Mouse (Mus musculus): Measurements from ENCODE around the gene Gp1bb.

The Gp1bb gene

GRCm38 (mm10) chr16:18604267-18604701 lies 17.9 kb downstream of the Gp1bb start:
- no peak for DNase-seq (ENCODE audit: extremely low spot score)

- DNase-seq (ENCODE audit: extremely low spot score), result peak; percentile 24
Observed at GRCm38 (mm10) chr16:18601447-18601846, 20.8 kb downstream of the Gp1bb start.

GRCm38 (mm10) chr16:18598006-18598405 lies 24.2 kb downstream of the Gp1bb start:
- DNase-seq (ENCODE audit: extremely low spot score), result no peak

- no peak for DNase-seq (ENCODE audit: extremely low spot score)
Observed at GRCm38 (mm10) chr16:18596255-18596654, 25.9 kb downstream of the Gp1bb start.

- DNase-seq (ENCODE audit: extremely low spot score), result no peak
Observed at GRCm38 (mm10) chr16:18593930-18594329, 28.3 kb downstream of the Gp1bb start.

GRCm38 (mm10) chr16:18591047-18592018 lies 30.9 kb downstream of the Gp1bb start:
- DNase-seq (ENCODE audit: extremely low spot score), result peak; percentile 56

DNA sequence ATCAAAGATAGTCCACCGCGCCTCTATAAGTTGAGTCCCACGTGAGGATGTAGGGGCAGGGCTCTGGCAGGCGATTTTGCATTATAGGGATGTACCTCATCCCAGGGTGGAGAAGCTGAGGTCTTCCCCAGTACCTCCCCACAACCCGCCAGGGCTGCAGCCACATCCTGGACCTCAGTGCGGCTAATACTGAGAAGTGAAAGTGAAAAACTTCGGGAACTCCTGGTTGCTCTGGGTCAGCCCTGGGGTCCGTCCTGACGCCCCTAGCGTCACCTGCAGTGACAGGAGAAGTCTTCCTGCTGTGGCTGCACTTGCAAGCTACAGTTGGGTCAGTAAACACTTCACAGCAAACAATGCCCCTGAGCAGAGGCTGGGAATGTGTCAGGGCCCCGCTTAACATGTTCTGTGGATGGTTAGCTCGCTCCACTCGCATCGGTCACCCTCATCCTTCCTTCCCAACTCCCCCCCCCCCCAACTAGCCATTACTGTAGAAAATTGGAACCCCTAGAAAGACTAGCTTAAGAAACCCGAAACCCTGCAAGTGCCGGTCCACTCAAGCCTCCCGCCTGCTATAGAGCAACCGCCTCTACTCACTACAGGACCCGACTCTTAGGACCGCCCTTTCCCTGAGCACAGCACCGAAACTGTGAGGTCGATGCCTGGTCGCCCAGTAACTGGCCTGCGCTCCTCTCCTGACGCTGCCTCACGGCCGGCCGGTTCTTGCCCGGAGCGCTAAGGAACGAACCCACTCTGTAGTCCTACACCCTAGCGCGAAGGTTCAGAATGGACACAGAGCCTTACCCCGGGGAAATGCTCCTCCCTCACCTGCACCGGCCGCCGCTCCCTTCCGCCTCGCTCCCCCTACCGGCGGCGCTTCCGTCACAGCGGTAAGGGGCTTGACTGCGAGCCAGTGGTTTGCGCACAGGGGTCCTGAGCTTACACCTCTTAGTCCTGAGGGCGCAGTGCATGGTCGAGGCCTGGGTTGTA lies 32.1 kb downstream of the Gp1bb start, which contains the start of gene Tbx1:
TSS of gene Tbx1 (minus strand) at position 868 of the 987 bp plus-strand sequence.
- DNase-seq (ENCODE audit: extremely low spot score), result peak; percentile 60

DNA sequence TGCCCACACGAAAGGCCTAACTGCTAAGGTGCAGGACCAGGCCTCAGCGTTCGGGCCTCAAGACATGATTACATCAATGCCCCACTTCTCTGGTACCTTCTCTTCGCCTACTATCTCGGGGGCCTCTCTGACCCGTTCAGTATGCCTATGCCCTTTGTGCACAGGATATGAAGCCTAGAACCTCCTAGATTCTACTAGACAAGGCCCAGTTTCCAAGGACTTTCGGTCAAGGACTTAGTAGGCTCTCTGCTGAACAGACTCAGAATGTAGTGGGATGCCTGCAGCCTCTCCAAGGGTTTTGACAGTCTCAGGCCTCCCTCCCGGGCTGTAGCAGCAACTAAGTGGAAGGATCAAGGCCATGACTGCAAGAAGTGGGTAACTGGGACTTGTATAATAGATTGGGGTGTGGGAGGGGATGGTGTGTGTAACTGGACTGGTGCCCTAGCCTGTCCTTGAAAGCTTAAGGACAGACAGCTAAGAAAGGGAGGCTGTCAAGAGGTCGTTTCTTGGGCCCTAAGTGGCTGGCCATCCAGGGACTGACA lies 33.1 kb downstream of the Gp1bb start:
- no peak for DNase-seq (ENCODE audit: extremely low spot score)

GRCm38 (mm10) chr16:18588738-18589055 lies 33.5 kb downstream of the Gp1bb start:
- no peak for DNase-seq (ENCODE audit: extremely low spot score)

- peak; percentile 63 for DNase-seq (ENCODE audit: extremely low spot score)
Observed at GRCm38 (mm10) chr16:18587847-18588737, 34.1 kb downstream of the Gp1bb start.

DNA sequence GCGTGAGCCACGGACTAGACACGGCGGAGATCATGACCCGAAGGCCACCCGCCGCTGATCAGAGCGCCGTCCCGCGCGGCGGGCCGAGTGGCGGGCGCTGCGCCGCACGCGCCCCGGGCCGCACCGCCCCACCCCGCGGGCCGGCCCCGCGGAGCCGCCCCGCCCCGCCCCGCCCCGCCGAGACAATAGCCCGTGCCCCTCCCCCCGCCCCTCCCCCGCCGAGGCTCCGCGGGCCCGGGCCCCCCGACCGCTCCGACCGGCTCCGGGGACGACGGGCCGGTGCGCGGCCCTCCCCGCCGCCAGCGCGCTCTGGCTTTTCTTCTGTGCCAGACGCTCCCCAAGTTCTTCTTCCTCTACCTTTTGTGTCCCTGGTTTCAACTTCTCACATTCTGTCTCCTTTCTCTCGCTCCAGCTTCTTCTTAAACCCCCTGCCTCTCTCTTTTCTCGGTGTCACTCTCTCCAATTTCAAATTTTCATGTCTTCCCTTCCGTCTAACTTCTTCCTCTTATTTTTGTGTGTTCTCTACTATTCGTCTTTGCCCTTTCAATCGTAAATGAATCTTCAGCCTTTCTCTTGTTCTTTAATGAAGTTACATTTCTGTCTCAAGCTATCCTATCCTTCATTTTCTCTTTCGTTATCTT lies 35.2 kb downstream of the Gp1bb start:
- peak; percentile 37 for DNase-seq (ENCODE audit: extremely low spot score)

DNA sequence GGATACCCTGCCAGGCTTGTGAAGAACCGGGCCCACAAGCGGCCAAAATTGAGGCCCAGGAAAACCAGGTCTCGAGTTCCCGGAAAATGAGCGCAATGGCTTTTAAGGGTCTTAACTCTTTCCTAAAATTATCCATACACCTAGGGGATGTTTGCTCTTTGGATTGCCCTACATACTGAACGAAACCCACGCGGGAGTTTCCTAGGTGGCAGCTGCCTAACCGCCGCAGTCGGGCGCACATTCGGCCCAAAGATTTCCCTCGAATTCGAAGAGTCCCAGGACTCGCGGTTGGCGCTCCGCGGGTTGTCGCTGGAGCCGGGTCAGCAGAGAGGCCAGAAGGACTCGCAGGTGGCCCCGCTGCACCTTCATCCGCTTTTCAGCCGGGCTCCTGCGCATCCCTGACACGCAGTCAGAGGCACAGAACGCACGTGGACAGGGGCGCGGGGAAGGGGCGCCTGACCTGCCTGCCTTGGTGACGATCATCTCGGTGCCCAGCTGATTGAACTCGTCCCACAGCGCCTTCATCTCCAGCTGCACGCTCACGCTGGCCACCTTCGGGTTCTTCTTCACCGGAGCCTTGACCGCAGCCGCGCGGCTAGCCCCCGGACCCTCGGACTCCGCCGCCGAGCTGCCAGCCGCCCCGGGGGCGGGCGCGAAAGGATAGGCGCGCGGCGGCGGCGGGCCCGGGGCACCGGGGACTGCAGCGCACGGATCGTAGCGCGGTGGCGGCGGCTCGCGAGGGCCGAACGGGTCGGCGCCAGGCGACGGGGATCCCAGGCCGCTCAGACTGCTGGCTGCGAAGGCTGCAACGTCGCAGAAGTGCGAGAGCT lies 35.9 kb downstream of the Gp1bb start:
- DNase-seq (ENCODE audit: extremely low spot score), result peak; percentile 61

GRCm38 (mm10) chr16:18585676-18586075 lies 36.5 kb downstream of the Gp1bb start:
- DNase-seq (ENCODE audit: extremely low spot score), result peak; percentile 59

- DNase-seq (ENCODE audit: extremely low spot score), result no peak
Observed at GRCm38 (mm10) chr16:18584901-18585510, 37.2 kb downstream of the Gp1bb start.

DNA sequence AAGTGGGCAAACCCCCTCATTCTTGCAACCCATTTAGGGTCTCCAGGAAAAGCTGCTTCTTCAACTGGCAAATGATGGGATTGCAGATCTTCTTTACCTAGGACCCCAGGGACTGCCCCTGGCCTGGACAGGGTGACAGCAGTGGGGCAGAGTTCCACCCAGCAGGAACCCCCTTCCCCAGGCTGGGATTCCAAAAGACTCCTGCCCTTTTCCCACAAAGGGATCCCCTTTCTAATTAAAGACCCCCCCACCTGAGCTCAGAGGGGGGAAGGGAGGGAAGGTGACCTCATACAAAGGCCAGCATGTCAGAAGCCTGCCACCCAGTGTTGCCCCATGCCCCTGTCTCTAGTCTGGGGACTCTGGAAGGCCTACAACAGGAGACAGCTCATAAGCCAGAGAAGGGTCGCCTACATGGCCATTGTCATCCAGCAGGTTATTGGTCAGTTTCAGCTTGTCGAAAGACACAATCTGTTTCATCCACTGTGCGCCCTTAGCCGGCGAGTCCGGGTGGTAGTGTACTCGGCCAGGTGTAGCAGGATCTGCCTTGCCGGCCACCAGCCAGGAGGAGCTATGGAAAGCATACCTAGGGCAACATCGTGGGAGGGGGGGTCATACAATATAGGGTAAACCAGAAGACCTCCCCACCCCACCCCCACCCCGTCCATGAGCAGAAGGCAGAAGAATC lies 38.4 kb downstream of the Gp1bb start:
- DNase-seq (ENCODE audit: extremely low spot score), result peak; percentile 37

GRCm38 (mm10) chr16:18583169-18583568 lies 39.0 kb downstream of the Gp1bb start:
- DNase-seq (ENCODE audit: extremely low spot score), result no peak

DNA sequence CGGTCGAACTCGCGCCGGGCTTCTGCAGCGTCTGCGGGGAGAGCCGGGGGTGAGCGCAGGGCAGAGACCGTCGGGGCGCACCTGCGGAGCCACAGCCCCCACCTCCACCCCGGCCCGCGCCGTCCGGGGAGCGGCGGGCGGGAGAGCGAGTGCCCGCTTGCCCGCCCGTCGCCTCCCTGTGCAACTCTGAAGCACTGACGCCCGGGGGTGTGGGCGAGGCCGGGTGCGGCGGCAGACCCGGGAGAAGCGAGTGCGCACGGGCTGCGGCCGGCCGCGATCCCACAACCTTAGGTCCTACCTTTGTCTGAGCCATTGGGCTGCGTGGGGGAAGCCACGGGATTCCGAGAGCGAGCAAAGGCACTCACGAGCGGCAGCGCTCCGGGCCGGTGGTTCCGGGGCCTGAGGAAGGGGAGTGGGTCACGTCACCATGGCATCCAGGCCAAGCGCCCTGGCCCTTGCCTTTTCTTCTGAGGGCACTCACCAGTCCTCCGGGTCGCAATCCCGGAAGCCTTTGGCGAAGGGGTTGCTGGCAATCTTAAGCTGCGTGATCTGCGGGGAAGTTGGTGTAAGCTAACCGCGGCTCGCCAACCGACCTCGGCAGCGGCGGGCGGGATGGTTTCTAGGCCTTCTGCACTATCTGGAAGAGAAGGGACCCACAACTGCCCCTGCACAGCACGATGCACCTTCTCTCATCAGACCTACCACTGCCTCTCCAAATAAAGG lies 39.6 kb downstream of the Gp1bb start:
- peak; percentile 42 for DNase-seq (ENCODE audit: extremely low spot score)

Measured in embryo, embryonic 9.5 days (tissue).